Mouse (Mus musculus) lung, embryonic 16.5 days (tissue): ENCODE data around the gene Kdelr3. TPM values are rescaled to one million over a fixed set of nuclear protein-coding genes. Genes with fewer than 3 reads are reported as not detected.

Experiments
- ATAC-seq: fragments of 200-750 bp; cut with Nextera tagmentation; 2 replicates; pipeline ENCODE4 v1.8.0; 2017; ENCODE audit warnings: low read depth, mild to moderate bottlenecking, moderate library complexity
- H3K27ac ChIP-seq: fragments of 300-500 bp; sonication (generic); 2 replicates; pipeline ENCODE4 v1.5.1; 2014; ENCODE audit warnings: mild to moderate bottlenecking, control low read depth, low read length
- H3K27me3 ChIP-seq: fragments of 300-500 bp; sonication (generic); 2 replicates; pipeline ENCODE4 v1.6.1; 2014; ENCODE audit warnings: low read depth, low read length, mixed read lengths; ENCODE audit not compliant: control insufficient read depth, insufficient read depth
- H3K36me3 ChIP-seq: fragments of 300-500 bp; sonication (generic); 2 replicates; pipeline ENCODE4 v1.6.1; 2014; ENCODE audit warnings: low read length; ENCODE audit not compliant: control insufficient read depth, insufficient read depth
- H3K4me1 ChIP-seq: fragments of 300-500 bp; sonication (generic); replicated peaks from 2 replicates; pipeline ENCODE4 v1.6.1; 2014; ENCODE audit warnings: low read length, mixed read lengths; ENCODE audit not compliant: control insufficient read depth, insufficient read depth
- H3K4me2 ChIP-seq: fragments of 300-500 bp; sonication (generic); 2 replicates; pipeline ENCODE4 v1.6.1; 2014; ENCODE audit warnings: low read depth, low read length, control low read depth
- H3K4me3 ChIP-seq: fragments of 300-500 bp; sonication (generic); 2 replicates; pipeline ENCODE4 v1.5.1; 2014; ENCODE audit warnings: mild to moderate bottlenecking, low read length, control low read depth
- H3K9ac ChIP-seq: fragments of 300-500 bp; sonication (generic); 2 replicates; pipeline ENCODE4 v1.6.1; 2014; ENCODE audit warnings: low read length, control low read depth
- H3K9me3 ChIP-seq: fragments of 300-500 bp; sonication (generic); 2 replicates; pipeline ENCODE4 v1.6.1; 2016; ENCODE audit warnings: low read length; ENCODE audit not compliant: control insufficient read depth
- WGBS: fragments of 180-500 bp; shearing (Covaris S2); extraction: QIAGEN DNeasy Blood & Tissue Kit; methylation state at CpG from one replicate; pipeline ENCODE4 v1.1.7; 2014; 5-methylcytosine and 5-hydroxymethylcytosine counted together
- polyA plus RNA-seq: library from polyadenylated mRNA; unstranded; fragments of >200 nt; fragmentation: Nextera tagmentation; extraction: Ambion mirVana; gene quantifications from 2 replicates; pipeline ENCODE4 v1.2.1, GENCODE M21; 2015

The Kdelr3 gene
- polyA plus RNA-seq, 1 experiment from 2014 or later: 78.6 TPM

GRCm38 (mm10) chr15:79507055-79507828 is 9.0 kb upstream of the Kdelr3 start:
- ATAC-seq: no peak
- 33% methylated on average over 30 of the region's 31 CpGs for whole genome bisulfite sequencing
- Histone ChIP-seq H3K36me3 (no peaks in the 10 kb centered on the region), H3K4me1 (peaks cover 19% of the 10 kb centered on the region), H3K4me3 (no peak overlapping the region), H3K27me3 (peaks cover 71% of the 10 kb centered on the region), H3K4me2 (no peak overlapping the region), H3K27ac (no peak overlapping the region), H3K9ac (no peak overlapping the region), H3K9me3 (no peaks in the 10 kb centered on the region)

DNA sequence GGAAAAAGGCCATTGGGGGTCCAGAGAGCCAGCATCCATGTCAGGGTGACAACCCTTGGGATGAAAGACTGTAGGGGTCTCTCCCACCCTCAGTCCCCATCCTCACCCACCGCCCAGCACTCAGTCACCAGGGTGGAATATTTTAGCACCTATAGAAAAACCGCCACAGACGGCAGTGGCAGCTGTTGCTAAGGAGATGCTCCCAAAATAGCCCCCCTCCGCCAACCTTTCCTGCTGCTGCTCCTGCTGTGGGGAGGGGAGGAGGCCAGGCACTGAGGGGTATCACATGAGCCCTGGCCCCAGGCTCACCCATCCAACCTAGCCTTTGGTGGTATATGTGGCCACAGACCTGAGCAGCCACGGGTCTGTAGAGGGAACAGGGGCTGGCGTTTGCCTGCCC is 6.2 kb upstream of the Kdelr3 start:
- Histone ChIP-seq H3K27me3 (peaks cover 63% of the 10 kb centered on the region), H3K4me2 (no peak overlapping the region), H3K9me3 (no peaks in the 10 kb centered on the region), H3K4me3 (no peak overlapping the region), H3K4me1 (peaks cover 16% of the 10 kb centered on the region), H3K36me3 (no peaks in the 10 kb centered on the region), H3K27ac (no peak overlapping the region), H3K9ac (no peak overlapping the region)
- no peak for ATAC-seq
- 30% methylated on average over 6 of the region's 6 CpGs for WGBS

DNA sequence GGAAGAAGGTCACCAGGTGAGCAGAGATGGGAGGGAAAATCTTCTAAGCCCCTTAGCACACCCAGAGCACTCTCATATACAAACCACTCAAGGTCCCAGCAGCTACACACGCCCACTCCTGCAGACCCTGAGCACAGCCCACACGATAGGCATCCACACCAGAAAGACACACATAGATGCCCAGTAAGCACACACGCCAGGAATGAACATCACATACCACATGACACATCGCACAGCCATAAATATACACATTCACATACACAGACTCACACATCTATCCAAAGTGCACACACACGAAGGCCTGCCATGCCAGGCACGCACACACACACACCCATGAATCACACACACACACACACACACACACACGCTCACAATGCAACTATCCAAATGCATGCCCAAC is 5.8 kb upstream of the Kdelr3 start:
- H3K36me3 ChIP-seq: no peaks in the 10 kb centered on the region
- H3K9me3 ChIP-seq: no peaks in the 10 kb centered on the region
- peaks cover 12% of the 10 kb centered on the region for H3K4me1 ChIP-seq
- no peak overlapping the region for H3K27ac ChIP-seq
- H3K9ac ChIP-seq: no peak overlapping the region
- H3K27me3 ChIP-seq: peaks cover 60% of the 10 kb centered on the region
- no peak overlapping the region for H3K4me2 ChIP-seq
- H3K4me3 ChIP-seq: no peak overlapping the region
- WGBS: 68% methylated on average over 7 of the region's 7 CpGs
- ATAC-seq: no peak

DNA sequence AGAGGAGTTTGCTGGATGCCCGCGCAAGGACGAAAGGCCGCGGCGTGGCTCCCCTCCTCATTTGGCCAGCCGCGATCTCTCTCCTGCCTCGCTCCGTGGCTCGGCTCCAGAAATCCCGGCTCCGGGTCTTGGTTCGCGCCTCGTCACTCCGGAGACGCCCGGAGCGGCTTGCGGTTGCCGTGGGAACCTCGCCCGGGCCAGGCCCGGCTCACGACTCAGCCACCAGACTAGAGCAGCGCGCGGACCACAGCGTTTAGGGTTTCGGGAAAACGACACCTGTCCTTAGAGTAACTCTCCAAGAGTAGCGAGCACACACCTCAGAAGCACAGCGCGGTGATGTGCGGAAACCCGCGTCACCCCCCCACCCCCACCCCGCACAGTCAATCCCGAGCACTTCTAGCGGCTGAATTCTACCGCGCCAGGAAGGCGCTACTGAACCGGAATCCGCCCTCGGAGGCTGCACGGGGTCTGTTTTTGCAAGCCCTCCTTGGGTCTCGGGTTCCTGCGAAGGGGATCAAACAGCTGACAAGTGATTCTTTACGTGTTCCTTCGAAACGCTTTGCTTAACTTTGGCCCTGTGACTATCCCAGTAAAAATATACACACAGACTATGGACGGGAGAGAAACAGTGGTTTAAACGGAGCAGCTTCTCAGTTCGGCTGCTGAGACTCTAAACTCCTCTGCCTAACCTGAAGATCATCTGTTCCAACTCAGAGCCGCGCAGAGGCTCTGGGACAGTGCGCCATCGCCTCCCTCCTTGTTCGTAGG is 4.5 kb upstream of the Kdelr3 start:
- H3K36me3 ChIP-seq: no peaks in the 10 kb centered on the region
- WGBS: 2% methylated on average over 61 of the region's 61 CpGs
- H3K27ac ChIP-seq: no peak overlapping the region
- H3K9ac ChIP-seq: 0 out of 2 replicates have a peak overlapping the region, but pooled peaks have one; percentile 21
- no peaks in the 10 kb centered on the region for H3K9me3 ChIP-seq
- H3K4me3 ChIP-seq: peak overlapping the region; percentile 50
- peaks cover 49% of the 10 kb centered on the region for H3K27me3 ChIP-seq
- peaks cover 9% of the 10 kb centered on the region for H3K4me1 ChIP-seq
- H3K4me2 ChIP-seq: peak overlapping the region; percentile 82
- peak; percentile 76 for ATAC-seq

DNA sequence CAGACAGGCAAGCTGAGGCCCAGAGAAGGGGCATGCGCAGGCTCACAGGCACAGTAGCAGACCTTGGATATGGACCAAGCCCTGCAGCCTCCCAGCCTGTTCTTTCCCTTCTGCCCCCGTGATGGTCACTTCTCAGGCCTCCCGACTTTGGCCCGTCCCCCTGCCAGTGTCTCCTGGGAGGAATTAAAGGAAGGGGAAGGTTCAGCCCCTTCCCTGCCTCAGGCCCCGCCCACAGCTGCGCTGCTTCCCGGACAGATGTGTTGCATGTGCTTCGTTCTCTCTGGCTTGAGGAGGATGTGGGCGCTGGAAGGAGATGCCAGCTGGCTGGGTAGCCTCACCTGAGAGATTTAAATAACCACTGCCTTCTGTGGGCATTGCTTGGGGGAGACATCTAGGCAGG is 2.3 kb upstream of the Kdelr3 start:
- peaks cover 11% of the 10 kb centered on the region for H3K4me1 ChIP-seq
- H3K4me2 ChIP-seq: no peak overlapping the region
- H3K9ac ChIP-seq: no peak overlapping the region
- no peak overlapping the region for H3K4me3 ChIP-seq
- no peak for ATAC-seq
- H3K9me3 ChIP-seq: no peaks in the 10 kb centered on the region
- H3K36me3 ChIP-seq: no peaks in the 10 kb centered on the region
- peaks cover 41% of the 10 kb centered on the region for H3K27me3 ChIP-seq
- 8% methylated on average over 9 of the region's 9 CpGs for WGBS
- no peak overlapping the region for H3K27ac ChIP-seq

DNA sequence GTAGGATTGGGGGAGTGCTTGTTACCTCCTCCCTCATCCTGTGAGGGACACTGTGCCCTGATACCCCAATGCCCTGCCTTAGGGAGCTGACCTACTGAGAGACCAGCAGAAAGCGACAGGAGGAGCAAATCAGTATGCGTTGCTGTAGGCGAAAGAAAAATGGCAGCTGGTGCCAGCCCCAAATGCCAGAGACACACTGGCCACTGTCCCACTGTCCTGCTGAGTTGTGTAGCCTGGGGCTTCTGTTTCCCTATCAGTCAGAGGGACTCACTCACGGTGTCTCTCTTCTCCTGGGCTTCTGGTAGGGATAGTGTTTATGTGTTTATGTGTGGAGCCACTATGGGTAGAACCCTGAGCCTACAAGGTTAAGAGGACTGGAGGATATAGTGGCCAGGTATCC is 1.5 kb downstream of the Kdelr3 start:
- peaks cover 2% of the 10 kb centered on the region; the same call in 1 of the 2 replicates for H3K36me3 ChIP-seq
- WGBS: 72% methylated on average over 4 of the region's 4 CpGs
- H3K27me3 ChIP-seq: peaks cover 16% of the 10 kb centered on the region
- no peak for ATAC-seq
- H3K27ac ChIP-seq: no peak overlapping the region
- H3K4me3 ChIP-seq: no peak overlapping the region; the same call in 1 of the 2 replicates
- H3K4me1 ChIP-seq: peaks cover 2% of the 10 kb centered on the region; the same call in 1 of the 2 replicates
- H3K9me3 ChIP-seq: no peaks in the 10 kb centered on the region
- no peak overlapping the region for H3K9ac ChIP-seq
- H3K4me2 ChIP-seq: peak overlapping the region; percentile 83

GRCm38 (mm10) chr15:79518571-79518970 is 2.4 kb downstream of the Kdelr3 start:
- Histone ChIP-seq H3K4me1 (peaks cover 2% of the 10 kb centered on the region; the same call in 1 of the 2 replicates), H3K9ac (no peak overlapping the region), H3K9me3 (no peaks in the 10 kb centered on the region), H3K36me3 (peaks cover 8% of the 10 kb centered on the region; the same call in 1 of the 2 replicates), H3K27me3 (peaks cover 12% of the 10 kb centered on the region), H3K27ac (no peak overlapping the region), H3K4me2 (no peak overlapping the region), H3K4me3 (no peak overlapping the region)
- no peak for ATAC-seq
- 78% methylated on average over 3 of the region's 3 CpGs for WGBS

- Histone ChIP-seq H3K36me3 (peaks cover 10% of the 10 kb centered on the region), H3K4me1 (peaks cover 2% of the 10 kb centered on the region; the same call in 1 of the 2 replicates), H3K27me3 (peaks cover 3% of the 10 kb centered on the region), H3K9me3 (no peaks in the 10 kb centered on the region), H3K9ac (no peak overlapping the region), H3K4me3 (no peak overlapping the region), H3K27ac (no peak overlapping the region), H3K4me2 (no peak overlapping the region)
- 54% methylated on average over 16 of the region's 16 CpGs for WGBS
- no peak for ATAC-seq
Measured at GRCm38 (mm10) chr15:79519400-79520220, 3.4 kb downstream of the Kdelr3 start.

DNA sequence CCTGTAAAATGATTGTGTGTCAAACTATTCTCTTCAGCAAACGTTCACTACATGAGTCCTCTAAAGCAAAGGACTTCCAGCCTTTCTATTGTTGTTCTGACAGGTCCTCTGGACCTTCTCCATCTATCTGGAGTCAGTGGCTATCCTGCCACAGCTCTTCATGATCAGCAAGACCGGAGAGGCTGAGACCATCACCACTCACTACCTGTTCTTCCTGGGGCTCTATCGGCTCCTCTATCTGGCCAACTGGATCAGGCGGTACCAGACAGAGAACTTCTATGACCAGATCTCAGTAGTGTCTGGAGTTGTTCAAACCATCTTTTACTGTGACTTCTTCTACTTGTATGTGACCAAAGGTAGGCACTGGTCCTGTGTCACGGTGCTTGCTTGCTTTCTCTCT is 9.4 kb downstream of the Kdelr3 start:
- WGBS: 83% methylated on average over 5 of the region's 5 CpGs
- no peak overlapping the region for H3K4me3 ChIP-seq
- no peak overlapping the region for H3K27ac ChIP-seq
- H3K27me3 ChIP-seq: no peaks in the 10 kb centered on the region
- H3K9me3 ChIP-seq: no peaks in the 10 kb centered on the region
- no peak overlapping the region for H3K9ac ChIP-seq
- H3K36me3 ChIP-seq: peaks cover 49% of the 10 kb centered on the region
- no peak overlapping the region for H3K4me2 ChIP-seq
- no peak for ATAC-seq
- H3K4me1 ChIP-seq: no peaks in the 10 kb centered on the region
